Mouse (Mus musculus) midbrain, embryonic 15.5 days (tissue): ENCODE results near the gene Vps45. TPM values are rescaled to one million over a fixed set of nuclear protein-coding genes. Genes with fewer than 3 reads are reported as not detected.

Experiments used
- ATAC-seq: fragments of 200-750 bp; cut with Nextera tagmentation; replicated peaks from 2 replicates; pipeline ENCODE4 v1.8.0; 2017; ENCODE audit warnings: moderate TSS enrichment
- H3K27ac ChIP-seq: fragments of 300-500 bp; sonication (generic); 2 replicates; pipeline ENCODE4 v1.5.1; 2015; ENCODE audit warnings: mild to moderate bottlenecking, inconsistent platforms
- H3K27me3 ChIP-seq: fragments of 300-500 bp; sonication (generic); replicated peaks from 2 replicates; pipeline ENCODE4 v1.6.1; 2015; ENCODE audit warnings: inconsistent platforms
- H3K36me3 ChIP-seq: fragments of 300-500 bp; sonication (generic); replicated peaks from 2 replicates; pipeline ENCODE4 v1.6.1; 2015; ENCODE audit warnings: inconsistent platforms
- H3K4me1 ChIP-seq: fragments of 300-500 bp; sonication (generic); 2 replicates; pipeline ENCODE4 v1.6.1; 2015; ENCODE audit warnings: inconsistent platforms
- H3K4me2 ChIP-seq: fragments of 300-500 bp; sonication (generic); 2 replicates; pipeline ENCODE4 v1.6.1; 2015; ENCODE audit warnings: inconsistent platforms, mild to moderate bottlenecking, moderate library complexity
- H3K4me3 ChIP-seq: fragments of 300-500 bp; sonication (generic); 2 replicates; pipeline ENCODE4 v1.5.1; 2015; ENCODE audit warnings: mild to moderate bottlenecking, inconsistent platforms
- H3K9ac ChIP-seq: fragments of 300-500 bp; sonication (generic); 2 replicates; pipeline ENCODE4 v1.6.1; 2015; ENCODE audit warnings: mild to moderate bottlenecking, inconsistent platforms
- H3K9me3 ChIP-seq: fragments of 300-500 bp; sonication (generic); 2 replicates; pipeline ENCODE4 v1.6.1; 2016; ENCODE audit warnings: inconsistent platforms
- WGBS: fragments of 180-500 bp; shearing (Covaris S2); methylation state at CpG from one replicate; pipeline ENCODE4 v1.1.7; 2015; ENCODE audit warnings: mixed read lengths; 5-methylcytosine and 5-hydroxymethylcytosine counted together
- polyA plus RNA-seq: library from polyadenylated mRNA; unstranded; fragments of >200 nt; fragmentation: Nextera tagmentation; extraction: Ambion mirVana; gene quantifications from 2 replicates; pipeline ENCODE4 v1.2.1, GENCODE M21; 2015

The Vps45 gene
- polyA plus RNA-seq, 1 experiment from 2014 or later: 65.6 TPM

DNA sequence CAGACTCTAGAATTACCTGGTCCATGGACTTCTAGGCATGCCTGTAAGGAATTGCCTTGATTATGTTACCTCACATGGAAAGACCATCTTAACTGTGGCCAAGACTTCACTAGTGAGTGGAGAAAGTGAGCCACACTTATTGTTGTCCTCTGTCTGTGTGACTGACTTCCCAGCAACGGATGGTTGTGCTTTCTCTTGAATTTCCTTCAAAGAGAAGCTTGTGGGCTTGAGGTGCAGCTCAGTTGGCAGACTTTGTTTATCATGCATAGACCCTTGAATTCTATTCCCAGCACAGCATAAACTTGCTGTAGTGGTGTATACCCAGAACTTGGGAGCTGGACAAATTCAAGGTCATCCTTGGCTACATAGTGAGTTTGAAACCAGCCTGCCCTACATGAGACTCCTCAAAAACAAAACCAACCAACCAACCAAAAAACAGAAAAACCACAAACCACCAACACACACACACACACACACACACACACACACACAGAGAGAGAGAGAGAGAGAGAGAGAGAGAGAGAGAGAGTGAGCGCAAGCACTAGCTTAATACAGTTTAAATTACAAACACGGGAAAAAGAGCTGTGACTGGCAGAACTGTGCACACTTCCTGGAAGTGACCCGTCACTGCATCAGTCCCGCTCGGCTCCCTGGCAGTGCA is 26.1 kb downstream of the Vps45 start:
- no peak for ATAC-seq
- 91% methylated on average over 6 of the region's 6 CpGs for WGBS
- no peaks in the 10 kb centered on the region for H3K4me1 ChIP-seq
- no peaks in the 10 kb centered on the region for H3K9me3 ChIP-seq
- H3K4me2 ChIP-seq: no peak overlapping the region
- peaks cover 22% of the 10 kb centered on the region; the same call in 1 of the 2 replicates for H3K36me3 ChIP-seq
- H3K27ac ChIP-seq: no peak overlapping the region
- H3K9ac ChIP-seq: no peak overlapping the region
- H3K4me3 ChIP-seq: no peak overlapping the region
- no peaks in the 10 kb centered on the region for H3K27me3 ChIP-seq

DNA sequence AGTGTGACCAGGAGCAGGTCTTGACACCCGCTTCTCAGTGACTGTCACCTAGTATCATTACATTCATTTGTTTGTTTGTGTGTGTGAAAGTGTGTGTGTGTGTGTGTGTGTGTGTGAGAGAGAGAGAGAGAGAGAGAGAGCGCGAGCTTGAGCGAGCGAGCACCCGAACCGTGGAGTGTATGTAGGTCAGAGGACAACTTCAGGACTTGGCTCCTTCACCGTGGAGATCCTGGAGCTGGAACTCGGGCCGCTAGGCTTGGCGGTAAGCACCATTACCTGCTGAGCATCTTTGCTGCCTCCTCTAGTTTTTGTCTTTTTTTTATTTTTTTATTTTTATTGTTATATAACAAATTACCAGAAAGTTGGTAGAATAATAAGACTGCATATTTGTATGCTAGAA is 28.5 kb downstream of the Vps45 start:
- Histone ChIP-seq H3K36me3 (peaks cover 22% of the 10 kb centered on the region; the same call in 1 of the 2 replicates), H3K27me3 (no peaks in the 10 kb centered on the region), H3K9ac (no peak overlapping the region), H3K4me1 (no peaks in the 10 kb centered on the region), H3K27ac (no peak overlapping the region), H3K9me3 (no peaks in the 10 kb centered on the region), H3K4me3 (no peak overlapping the region), H3K4me2 (no peak overlapping the region)
- ATAC-seq: no peak
- 87% methylated on average over 11 of the region's 11 CpGs for WGBS

DNA sequence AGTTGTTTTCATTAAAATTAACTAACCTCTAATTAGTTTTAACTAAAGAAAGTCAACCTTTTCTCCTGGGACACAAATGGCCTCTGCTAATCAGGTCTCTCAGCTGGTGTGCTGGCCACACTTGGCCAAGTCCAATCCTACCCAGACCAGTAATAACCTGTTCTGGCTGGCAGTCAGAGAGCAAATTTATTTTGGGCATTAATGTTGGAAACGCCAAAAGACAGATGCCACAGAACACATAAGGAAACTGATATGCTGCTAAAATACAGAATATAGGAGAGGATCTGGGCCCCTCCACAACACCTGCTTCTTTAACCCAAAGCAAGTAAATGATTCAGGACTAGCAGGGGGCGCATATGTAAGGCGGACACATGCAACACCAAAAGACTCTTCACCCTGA is 28.9 kb downstream of the Vps45 start:
- no peaks in the 10 kb centered on the region for H3K4me1 ChIP-seq

DNA sequence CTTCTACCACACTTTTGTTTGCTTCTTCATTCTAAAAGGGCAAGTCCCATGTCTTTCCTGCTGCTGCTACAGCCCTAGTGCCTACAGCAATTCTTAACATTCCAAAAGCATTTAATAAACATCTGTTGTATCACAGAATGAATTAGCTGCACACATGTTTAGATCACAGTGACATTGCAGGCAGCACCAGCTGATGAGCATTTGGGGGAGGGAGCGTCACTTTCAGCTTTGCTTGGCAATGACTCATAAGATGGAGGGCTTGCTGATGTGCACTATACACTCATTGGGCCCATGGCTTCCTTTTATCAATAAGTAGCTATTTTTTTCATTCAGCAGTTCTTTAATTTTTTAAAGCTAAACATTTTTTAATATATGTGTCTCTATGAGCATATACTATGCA is 30.4 kb downstream of the Vps45 start:
- H3K27ac ChIP-seq: no peak overlapping the region
- H3K27me3 ChIP-seq: no peaks in the 10 kb centered on the region
- H3K4me1 ChIP-seq: no peaks in the 10 kb centered on the region
- WGBS: 91% methylated on average over 1 of the region's 1 CpGs
- H3K36me3 ChIP-seq: peaks cover 21% of the 10 kb centered on the region; the same call in 1 of the 2 replicates
- H3K9ac ChIP-seq: no peak overlapping the region
- no peak for ATAC-seq
- no peak overlapping the region for H3K4me3 ChIP-seq
- H3K9me3 ChIP-seq: no peaks in the 10 kb centered on the region
- no peak overlapping the region for H3K4me2 ChIP-seq

More for the DNA sequence above, 28.9 kb downstream of the Vps45 start:
- Histone ChIP-seq H3K4me3 (no peak overlapping the region), H3K36me3 (peaks cover 22% of the 10 kb centered on the region; the same call in 1 of the 2 replicates), H3K27me3 (no peaks in the 10 kb centered on the region), H3K27ac (no peak overlapping the region), H3K4me2 (no peak overlapping the region), H3K9ac (no peak overlapping the region), H3K9me3 (no peaks in the 10 kb centered on the region)
- ATAC-seq: no peak
- 92% methylated on average over 3 of the region's 3 CpGs for WGBS

DNA sequence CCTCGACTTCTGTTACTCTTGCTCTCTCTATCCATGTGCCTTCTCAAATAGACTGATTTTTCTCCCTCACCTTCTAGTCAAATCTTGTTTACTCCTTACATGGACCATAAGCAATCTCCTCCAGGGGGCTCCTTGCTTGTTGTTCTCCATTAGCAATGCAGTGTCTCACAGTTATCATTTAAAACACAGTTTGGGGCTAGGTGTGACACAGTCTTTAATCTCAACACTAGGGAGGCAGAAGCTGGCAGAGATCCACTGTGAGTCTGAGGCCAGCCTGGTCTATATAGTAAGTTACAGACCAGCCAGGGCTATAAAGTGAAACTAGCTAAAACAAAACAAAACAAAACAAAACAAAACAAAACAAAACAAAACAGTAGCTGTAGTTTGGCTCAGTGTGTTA is 31.1 kb downstream of the Vps45 start:
- Histone ChIP-seq H3K4me2 (no peak overlapping the region), H3K9me3 (no peaks in the 10 kb centered on the region), H3K4me1 (no peaks in the 10 kb centered on the region), H3K27ac (no peak overlapping the region), H3K27me3 (no peaks in the 10 kb centered on the region), H3K4me3 (no peak overlapping the region), H3K9ac (no peak overlapping the region), H3K36me3 (peaks cover 19% of the 10 kb centered on the region; the same call in 1 of the 2 replicates)
- 88% methylated on average over 1 of the region's 1 CpGs for WGBS
- ATAC-seq: no peak

DNA sequence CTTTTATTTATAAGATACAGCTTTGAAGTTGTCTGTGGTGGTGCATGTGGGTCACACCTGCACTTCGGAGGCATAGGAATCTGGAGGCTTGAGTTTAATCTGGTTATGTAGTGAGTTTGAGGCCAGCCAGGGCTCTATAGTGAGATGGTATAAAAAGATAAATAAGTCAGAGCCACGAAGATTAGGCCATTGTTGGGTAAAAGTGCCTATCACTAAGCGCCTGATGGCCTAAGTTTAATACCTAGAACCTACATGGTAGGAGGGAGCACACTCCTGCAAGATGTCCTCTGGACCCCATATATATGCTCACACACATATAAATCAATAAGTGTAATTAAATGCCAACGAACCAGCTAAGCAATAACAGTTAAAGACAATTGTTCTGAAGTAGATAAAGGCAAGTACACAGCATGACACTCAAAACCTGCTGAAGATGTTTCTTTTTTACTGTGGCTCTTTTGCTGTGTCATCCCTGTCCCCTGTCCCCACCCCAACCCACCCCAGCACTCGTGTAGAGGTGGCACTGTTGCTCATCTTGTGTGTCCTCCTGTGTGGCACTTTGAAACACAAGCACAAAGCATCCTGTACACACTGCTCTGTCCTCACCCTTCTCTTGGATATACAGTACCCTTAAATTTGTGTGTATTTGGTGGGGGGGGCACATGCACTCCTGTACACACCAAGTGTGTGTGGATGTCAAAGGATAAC is 36.7 kb downstream of the Vps45 start:
- no peaks in the 10 kb centered on the region for H3K4me1 ChIP-seq
- H3K9me3 ChIP-seq: no peaks in the 10 kb centered on the region
- WGBS: 77% methylated on average over 5 of the region's 5 CpGs
- H3K27me3 ChIP-seq: no peaks in the 10 kb centered on the region
- ATAC-seq: no peak
- H3K4me2 ChIP-seq: no peak overlapping the region
- H3K4me3 ChIP-seq: no peak overlapping the region
- no peak overlapping the region for H3K9ac ChIP-seq
- peaks cover 8% of the 10 kb centered on the region for H3K36me3 ChIP-seq
- H3K27ac ChIP-seq: no peak overlapping the region

DNA sequence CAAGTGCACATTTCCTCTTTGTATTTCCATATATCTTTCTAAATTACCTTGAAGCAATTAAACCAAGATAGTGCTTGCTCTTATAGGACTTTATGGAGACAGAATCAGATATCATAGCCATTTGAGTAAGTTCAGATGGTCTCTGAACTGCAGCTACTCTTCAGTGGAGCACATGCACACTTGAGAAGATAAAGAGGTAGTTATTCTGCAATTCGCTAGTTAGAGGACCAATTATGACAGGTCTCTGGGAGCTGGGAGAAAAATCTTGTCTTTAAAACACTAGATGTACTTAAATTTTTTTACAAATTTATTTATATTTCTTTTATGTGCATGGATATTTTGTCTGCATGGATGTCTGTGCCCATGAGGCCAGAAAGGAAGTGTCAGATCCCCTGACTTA is 37.5 kb downstream of the Vps45 start:
- WGBS: 92% methylated on average over 1 of the region's 1 CpGs
- H3K9me3 ChIP-seq: no peaks in the 10 kb centered on the region
- no peak overlapping the region for H3K4me3 ChIP-seq
- H3K4me1 ChIP-seq: no peaks in the 10 kb centered on the region
- no peak overlapping the region for H3K4me2 ChIP-seq
- H3K9ac ChIP-seq: no peak overlapping the region
- H3K27me3 ChIP-seq: no peaks in the 10 kb centered on the region
- H3K27ac ChIP-seq: no peak overlapping the region
- H3K36me3 ChIP-seq: peaks cover 8% of the 10 kb centered on the region
- ATAC-seq: no peak

DNA sequence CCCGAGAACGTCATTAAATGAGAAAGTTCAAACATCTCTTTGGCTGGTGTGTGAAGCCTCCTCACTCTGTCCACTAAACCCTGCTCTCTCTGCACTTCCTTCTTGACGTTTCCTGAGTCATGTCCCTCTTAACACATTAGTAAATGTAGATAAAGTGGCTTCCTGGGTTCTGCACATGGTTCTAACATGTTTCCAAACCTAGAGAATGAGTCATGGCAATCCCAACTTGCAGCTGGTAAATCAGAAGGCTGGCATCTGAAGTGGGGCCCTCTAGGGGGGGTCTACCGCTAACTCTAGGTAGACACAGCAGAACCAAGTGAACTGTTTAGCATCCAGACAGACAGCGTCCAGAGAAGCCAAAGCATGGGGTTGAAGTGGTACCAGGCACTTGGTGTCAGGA is 40.8 kb downstream of the Vps45 start:
- Histone ChIP-seq H3K27ac (no peak overlapping the region), H3K4me3 (no peak overlapping the region), H3K36me3 (peaks cover 6% of the 10 kb centered on the region), H3K4me2 (no peak overlapping the region), H3K9ac (no peak overlapping the region), H3K9me3 (no peaks in the 10 kb centered on the region), H3K4me1 (no peaks in the 10 kb centered on the region), H3K27me3 (no peaks in the 10 kb centered on the region)
- no peak for ATAC-seq
- WGBS: 84% methylated on average over 5 of the region's 5 CpGs

DNA sequence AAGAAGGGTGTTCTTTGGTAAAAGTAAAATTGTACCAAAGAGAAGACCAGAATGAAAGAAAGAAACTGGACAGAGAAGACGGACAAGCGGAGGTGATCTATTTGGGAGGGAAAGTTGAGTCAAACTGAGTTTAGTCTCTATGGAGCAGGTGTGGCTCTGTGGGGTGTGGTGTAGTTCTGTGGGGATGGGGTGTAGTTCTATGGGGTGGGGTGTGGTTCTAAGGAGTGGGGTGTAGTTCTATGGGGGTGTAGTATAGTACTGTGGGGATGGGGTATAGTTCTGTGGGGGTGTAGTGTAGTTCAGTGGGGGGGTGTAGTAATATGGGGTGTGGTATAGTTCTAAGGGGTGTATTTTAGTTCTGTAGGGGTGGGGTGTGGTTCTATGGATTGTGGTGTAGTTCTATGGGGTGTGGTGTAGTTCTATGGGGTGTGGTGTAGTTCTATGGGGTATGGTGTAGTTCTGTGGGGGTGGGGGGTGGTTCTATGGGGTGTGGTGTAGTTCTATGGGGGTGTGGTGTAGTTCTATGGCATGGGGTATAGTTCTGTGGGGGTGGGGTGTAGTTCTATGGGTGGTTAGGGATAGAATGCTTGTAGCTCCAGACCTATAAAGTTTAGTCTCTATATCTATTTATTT is 41.9 kb downstream of the Vps45 start:
- Histone ChIP-seq H3K36me3 (peaks cover 6% of the 10 kb centered on the region), H3K4me3 (no peak overlapping the region), H3K9me3 (no peaks in the 10 kb centered on the region), H3K27me3 (no peaks in the 10 kb centered on the region), H3K4me2 (no peak overlapping the region), H3K9ac (no peak overlapping the region), H3K4me1 (no peaks in the 10 kb centered on the region), H3K27ac (no peak overlapping the region)
- 95% methylated on average over 2 of the region's 2 CpGs for WGBS
- no peak for ATAC-seq

DNA sequence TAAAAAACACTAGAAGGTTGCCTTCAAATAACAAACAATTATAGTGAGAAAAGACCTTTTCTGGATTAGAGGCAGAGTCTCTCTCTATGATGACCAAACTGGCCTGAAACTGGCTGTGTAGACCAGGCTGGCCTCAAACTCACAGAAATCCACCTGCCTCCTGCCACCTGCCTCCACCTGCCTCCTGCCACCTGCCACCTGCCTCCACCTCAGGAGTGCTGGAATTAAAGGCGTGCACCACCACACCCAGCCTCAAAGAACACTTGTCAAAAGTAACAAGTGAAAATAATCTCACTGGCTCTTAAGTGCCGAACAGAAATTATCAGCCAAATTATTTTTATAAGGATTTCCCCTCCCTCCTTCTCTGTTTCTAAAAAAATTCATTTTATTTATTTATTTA is 42.6 kb downstream of the Vps45 start:
- H3K27me3 ChIP-seq: no peaks in the 10 kb centered on the region
- no peaks in the 10 kb centered on the region for H3K4me1 ChIP-seq
- no peak overlapping the region for H3K4me2 ChIP-seq
- H3K4me3 ChIP-seq: no peak overlapping the region
- H3K27ac ChIP-seq: no peak overlapping the region
- no peaks in the 10 kb centered on the region for H3K9me3 ChIP-seq
- WGBS: 90% methylated on average over 2 of the region's 2 CpGs
- ATAC-seq: no peak
- no peak overlapping the region for H3K9ac ChIP-seq
- H3K36me3 ChIP-seq: peaks cover 6% of the 10 kb centered on the region

DNA sequence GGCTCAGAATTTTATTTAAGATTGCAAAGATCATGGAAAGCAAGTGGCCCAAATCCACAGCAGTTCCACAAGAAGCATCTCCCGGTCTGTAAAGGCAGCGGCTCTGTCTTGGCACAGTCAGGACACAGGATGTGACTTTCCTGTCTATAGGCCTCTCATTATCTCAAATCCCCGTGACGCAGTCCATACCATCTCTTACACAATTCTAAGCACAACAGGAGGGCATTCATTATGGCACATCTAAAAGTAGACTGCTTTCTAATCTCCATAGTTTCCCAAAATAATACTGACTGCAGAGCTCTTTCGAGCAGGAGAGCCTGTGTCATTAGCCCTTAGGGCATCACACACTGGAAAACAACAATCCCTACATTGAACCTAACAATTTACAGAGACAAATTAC is 45.5 kb downstream of the Vps45 start:
- WGBS: 41% methylated on average over 5 of the region's 5 CpGs
- Histone ChIP-seq H3K36me3 (no peaks in the 10 kb centered on the region; the same call in 1 of the 2 replicates), H3K27me3 (no peaks in the 10 kb centered on the region), H3K4me2 (no peak overlapping the region), H3K4me3 (no peak overlapping the region), H3K9ac (no peak overlapping the region), H3K27ac (no peak overlapping the region), H3K4me1 (no peaks in the 10 kb centered on the region), H3K9me3 (no peaks in the 10 kb centered on the region)
- ATAC-seq: no peak

DNA sequence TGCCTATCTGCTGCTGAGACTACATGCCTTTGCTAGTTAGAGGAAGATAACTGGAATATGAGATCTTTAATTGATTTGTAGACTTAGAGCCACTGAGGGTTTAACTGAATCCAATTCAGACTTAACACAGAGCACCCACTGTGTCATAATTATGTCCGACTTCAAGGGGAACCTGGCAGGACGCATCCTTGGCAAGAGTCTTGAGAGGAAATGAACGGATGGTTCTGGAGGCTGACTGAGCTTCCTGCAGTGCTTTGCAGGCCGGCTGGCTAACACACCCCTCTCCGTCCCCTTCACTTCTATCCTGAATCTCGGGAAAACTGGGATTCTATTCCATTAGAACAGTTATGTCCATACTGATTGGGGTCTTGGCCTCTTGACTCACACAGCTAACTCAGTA is 49.8 kb downstream of the Vps45 start:
- no peak overlapping the region for H3K4me3 ChIP-seq
- H3K36me3 ChIP-seq: no peaks in the 10 kb centered on the region; the same call in 1 of the 2 replicates
- ATAC-seq: no peak
- no peak overlapping the region for H3K9ac ChIP-seq
- H3K9me3 ChIP-seq: no peaks in the 10 kb centered on the region
- no peaks in the 10 kb centered on the region for H3K27me3 ChIP-seq
- WGBS: 82% methylated on average over 6 of the region's 6 CpGs
- no peaks in the 10 kb centered on the region for H3K4me1 ChIP-seq
- H3K4me2 ChIP-seq: no peak overlapping the region
- H3K27ac ChIP-seq: no peak overlapping the region
